Mouse (Mus musculus) hindbrain, embryonic 10.5 days (tissue): Measurements from ENCODE around the gene Slc35f1. TPM values are rescaled to one million over a fixed set of nuclear protein-coding genes. Genes with fewer than 3 reads are reported as not detected.
A peak's percentile ranks its signal among the peaks of the same experiment; 100 is the strongest.
"Not testable (repeated sequence)": the region's sequence is repeated elsewhere in the genome, so short reads cannot be mapped to it uniquely, and the experiment has no call there.

Experiments used
- DNase-seq: peaks from one replicate; pipeline ENCODE4 v3.0.0-alpha.2; 2017; ENCODE audit warnings: low spot score
- H3K27ac ChIP-seq: fragments of 300-500 bp; sonication (generic); 2 replicates; pipeline ENCODE4 v1.5.1; 2016; ENCODE audit warnings: mild to moderate bottlenecking, moderate library complexity
- H3K27me3 ChIP-seq: fragments of 300-500 bp; sonication (generic); 2 replicates; pipeline ENCODE4 v1.6.1; 2016; ENCODE audit warnings: mild to moderate bottlenecking; ENCODE audit not compliant: poor library complexity, insufficient read depth, severe bottlenecking
- H3K36me3 ChIP-seq: fragments of 300-500 bp; sonication (generic); 2 replicates; pipeline ENCODE4 v1.6.1; 2016; ENCODE audit warnings: mild to moderate bottlenecking, moderate library complexity
- H3K4me1 ChIP-seq: fragments of 300-500 bp; sonication (generic); replicated peaks from 2 replicates; pipeline ENCODE4 v1.6.1; 2016; ENCODE audit warnings: mild to moderate bottlenecking
- H3K4me3 ChIP-seq: fragments of 300-500 bp; sonication (generic); 2 replicates; pipeline ENCODE4 v1.5.1; 2016; ENCODE audit warnings: mild to moderate bottlenecking, moderate library complexity
- H3K9me3 ChIP-seq: fragments of 300-500 bp; sonication (generic); 2 replicates; pipeline ENCODE4 v1.6.1; 2016; ENCODE audit warnings: mild to moderate bottlenecking, moderate library complexity
- WGBS: fragments of 180-500 bp; shearing (Covaris S2); methylation state at CpG from one replicate; pipeline ENCODE4 v1.1.7; 2016; 5-methylcytosine and 5-hydroxymethylcytosine counted together
- polyA plus RNA-seq: library from polyadenylated mRNA; unstranded; fragments of >200 nt; fragmentation: Nextera tagmentation; extraction: Ambion mirVana; gene quantifications from 2 replicates; pipeline ENCODE4 v1.2.1, GENCODE M21; 2016

Gene Slc35f1
- polyA plus RNA-seq, 1 experiment from 2014 or later = 12.6 TPM

GRCm38 (mm10) chr10:52878093-52878801, 187.9 kb downstream of the Slc35f1 start:
- H3K4me1 ChIP-seq = peaks cover 48% of the 10 kb centered on the region
- H3K9me3 ChIP-seq = no peaks in the 10 kb centered on the region
- H3K4me3 ChIP-seq = no peak overlapping the region
- 44% methylated on average over 4 of the region's 4 CpGs for WGBS
- H3K27ac ChIP-seq = peak overlapping the region; percentile 78
- H3K36me3 ChIP-seq = no peaks in the 10 kb centered on the region
- no peaks in the 10 kb centered on the region for H3K27me3 ChIP-seq
- no peak for DNase-seq

- H3K9me3 ChIP-seq, DNase-seq, H3K36me3 ChIP-seq: not testable (repeated sequence)
These were observed 206.4 kb downstream of the Slc35f1 start for GRCm38 (mm10) chr10:52896724-52897123.

GRCm38 (mm10) chr10:52904914-52905313, 214.6 kb downstream of the Slc35f1 start:
- WGBS = 81% methylated on average over 2 of the region's 2 CpGs
- Histone ChIP-seq H3K36me3 (no peaks in the 10 kb centered on the region), H3K27ac (no peak overlapping the region), H3K9me3 (no peaks in the 10 kb centered on the region), H3K4me3 (no peak overlapping the region), H3K27me3 (no peaks in the 10 kb centered on the region), H3K4me1 (no peaks in the 10 kb centered on the region)
- no peak for DNase-seq

More at GRCm38 (mm10) chr10:52896724-52897123, 206.4 kb downstream of the Slc35f1 start:
- not testable (repeated sequence) for H3K27me3 ChIP-seq, H3K4me1 ChIP-seq, H3K4me3 ChIP-seq, H3K27ac ChIP-seq

GRCm38 (mm10) chr10:52911762-52912161, 221.4 kb downstream of the Slc35f1 start:
- 89% methylated on average over 2 of the region's 2 CpGs for WGBS
- no peaks in the 10 kb centered on the region for H3K27me3 ChIP-seq
- no peaks in the 10 kb centered on the region for H3K4me1 ChIP-seq
- DNase-seq = no peak
- no peak overlapping the region for H3K4me3 ChIP-seq
- H3K36me3 ChIP-seq = no peaks in the 10 kb centered on the region
- H3K9me3 ChIP-seq = no peaks in the 10 kb centered on the region
- no peak overlapping the region for H3K27ac ChIP-seq

- 77% methylated on average over 5 of the region's 5 CpGs for whole genome bisulfite sequencing
- Histone ChIP-seq H3K4me3 (no peak overlapping the region), H3K4me1 (no peaks in the 10 kb centered on the region), H3K27ac (no peak overlapping the region), H3K9me3 (no peaks in the 10 kb centered on the region), H3K36me3 (no peaks in the 10 kb centered on the region), H3K27me3 (no peaks in the 10 kb centered on the region)
- no peak for DNase-seq
These were observed 228.4 kb downstream of the Slc35f1 start for GRCm38 (mm10) chr10:52918715-52919114.

- DNase-seq = no peak
- H3K36me3 ChIP-seq = no peaks in the 10 kb centered on the region
- no peaks in the 10 kb centered on the region for H3K4me1 ChIP-seq
- no peaks in the 10 kb centered on the region for H3K27me3 ChIP-seq
- H3K27ac ChIP-seq = no peak overlapping the region
- no peaks in the 10 kb centered on the region for H3K9me3 ChIP-seq
- H3K4me3 ChIP-seq = no peak overlapping the region
- WGBS = 88% methylated on average over 8 of the region's 8 CpGs
These were observed 232.8 kb downstream of the Slc35f1 start for GRCm38 (mm10) chr10:52923143-52923542.

- H3K36me3 ChIP-seq = no peaks in the 10 kb centered on the region
- H3K27me3 ChIP-seq = no peaks in the 10 kb centered on the region
- no peaks in the 10 kb centered on the region for H3K4me1 ChIP-seq
- H3K4me3 ChIP-seq = no peak overlapping the region
- no peak overlapping the region for H3K27ac ChIP-seq
- no peaks in the 10 kb centered on the region for H3K9me3 ChIP-seq
- 86% methylated on average over 3 of the region's 3 CpGs for WGBS
- no peak for DNase-seq
These were observed 236.0 kb downstream of the Slc35f1 start for GRCm38 (mm10) chr10:52926330-52926729.

- Histone ChIP-seq H3K36me3 (no peaks in the 10 kb centered on the region), H3K4me3 (no peak overlapping the region), H3K9me3 (no peaks in the 10 kb centered on the region), H3K4me1 (no peaks in the 10 kb centered on the region), H3K27ac (no peak overlapping the region), H3K27me3 (no peaks in the 10 kb centered on the region)
- 74% methylated on average over 1 of the region's 1 CpGs for WGBS
- DNase-seq = no peak
These were observed 241.8 kb downstream of the Slc35f1 start for GRCm38 (mm10) chr10:52932159-52932558.

- no peaks in the 10 kb centered on the region for H3K27me3 ChIP-seq
- no peaks in the 10 kb centered on the region for H3K9me3 ChIP-seq
- H3K36me3 ChIP-seq = no peaks in the 10 kb centered on the region
- H3K27ac ChIP-seq = no peak overlapping the region
- H3K4me3 ChIP-seq = no peak overlapping the region
- no peaks in the 10 kb centered on the region for H3K4me1 ChIP-seq
- no peak for DNase-seq
These were observed 244.3 kb downstream of the Slc35f1 start for GRCm38 (mm10) chr10:52934615-52935014.

GRCm38 (mm10) chr10:52940111-52940830, 249.9 kb downstream of the Slc35f1 start:
- Histone ChIP-seq H3K36me3 (no peaks in the 10 kb centered on the region), H3K27ac (no peak overlapping the region), H3K4me3 (no peak overlapping the region), H3K4me1 (no peaks in the 10 kb centered on the region), H3K9me3 (no peaks in the 10 kb centered on the region), H3K27me3 (no peaks in the 10 kb centered on the region)
- WGBS = 90% methylated on average over 1 of the region's 1 CpGs
- no peak for DNase-seq

- no peak for DNase-seq
- WGBS = 86% methylated on average over 5 of the region's 5 CpGs
- no peak overlapping the region for H3K27ac ChIP-seq
- H3K27me3 ChIP-seq = no peaks in the 10 kb centered on the region
- no peak overlapping the region for H3K4me3 ChIP-seq
- no peaks in the 10 kb centered on the region for H3K4me1 ChIP-seq
- H3K9me3 ChIP-seq = no peaks in the 10 kb centered on the region
- no peaks in the 10 kb centered on the region for H3K36me3 ChIP-seq
These were observed 250.5 kb downstream of the Slc35f1 start for GRCm38 (mm10) chr10:52940831-52941216.

GRCm38 (mm10) chr10:52952581-52952980, 262.2 kb downstream of the Slc35f1 start:
- Histone ChIP-seq H3K36me3 (no peaks in the 10 kb centered on the region), H3K4me3 (no peak overlapping the region), H3K9me3 (no peaks in the 10 kb centered on the region), H3K4me1 (no peaks in the 10 kb centered on the region), H3K27ac (no peak overlapping the region), H3K27me3 (no peaks in the 10 kb centered on the region)
- no peak for DNase-seq
- WGBS = 88% methylated on average over 3 of the region's 3 CpGs

- no peak for DNase-seq
- 83% methylated on average over 4 of the region's 4 CpGs for WGBS
- Histone ChIP-seq H3K27me3 (no peaks in the 10 kb centered on the region), H3K36me3 (no peaks in the 10 kb centered on the region), H3K4me3 (no peak overlapping the region), H3K27ac (no peak overlapping the region), H3K9me3 (no peaks in the 10 kb centered on the region), H3K4me1 (no peaks in the 10 kb centered on the region)
These were observed 266.4 kb downstream of the Slc35f1 start for GRCm38 (mm10) chr10:52956728-52957127.
